Mouse (Mus musculus) spleen, postnatal 4 days (tissue): ENCODE data around the gene Lman2.
A peak's percentile ranks its signal among the peaks of the same experiment; 100 is the strongest.

ENCODE experiments used
- DNase-seq, 2 experiments: peaks; one replicate each; pipeline ENCODE4 v3.0.0; 2022; ENCODE audit warnings: low spot score in 2 of 2

Lman2 gene

DNA sequence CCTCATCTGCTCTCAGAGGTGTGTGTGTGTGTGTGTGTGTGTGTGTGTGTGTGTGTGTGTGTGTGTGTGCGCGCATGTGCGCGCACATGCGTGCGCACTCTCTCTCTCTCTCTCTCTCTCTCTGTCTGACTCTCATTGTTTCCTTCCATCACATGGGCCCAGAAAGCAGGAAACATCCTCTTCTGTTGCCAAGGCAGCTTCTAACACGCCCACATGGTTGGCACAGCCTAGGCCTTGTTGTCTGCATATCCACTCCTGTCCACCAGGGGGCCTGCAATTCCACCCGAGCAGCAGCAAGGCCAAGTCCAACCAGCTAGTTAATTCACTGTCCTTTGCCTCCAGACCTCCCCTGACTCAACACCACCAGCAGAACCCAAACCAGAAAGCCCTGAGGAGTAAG is 35.0 kb downstream of the Lman2 start:
- DNase-seq: peak; percentile 90 to 96

DNA sequence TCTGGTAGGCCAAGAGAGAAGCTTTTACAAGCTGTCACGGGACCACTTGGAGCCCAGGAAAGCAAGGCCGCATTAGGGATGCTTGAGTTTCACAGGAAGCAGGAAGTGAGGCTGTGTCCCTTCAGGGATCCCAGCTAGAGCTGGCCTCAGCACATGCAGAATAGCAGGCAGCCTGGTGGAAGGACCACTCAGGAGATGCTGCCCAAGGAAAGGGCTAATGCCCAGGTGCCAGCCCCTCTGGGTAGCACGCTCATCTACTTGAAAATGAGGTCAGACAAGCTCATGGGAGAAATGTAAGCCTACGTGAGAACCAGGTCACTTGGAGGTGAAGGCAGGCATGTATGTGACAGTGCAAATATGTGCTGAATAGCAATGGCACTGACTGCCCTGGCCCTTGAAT is 35.4 kb downstream of the Lman2 start:
- peak in 1 of 2 experiments; percentile 63 for DNase-seq

DNA sequence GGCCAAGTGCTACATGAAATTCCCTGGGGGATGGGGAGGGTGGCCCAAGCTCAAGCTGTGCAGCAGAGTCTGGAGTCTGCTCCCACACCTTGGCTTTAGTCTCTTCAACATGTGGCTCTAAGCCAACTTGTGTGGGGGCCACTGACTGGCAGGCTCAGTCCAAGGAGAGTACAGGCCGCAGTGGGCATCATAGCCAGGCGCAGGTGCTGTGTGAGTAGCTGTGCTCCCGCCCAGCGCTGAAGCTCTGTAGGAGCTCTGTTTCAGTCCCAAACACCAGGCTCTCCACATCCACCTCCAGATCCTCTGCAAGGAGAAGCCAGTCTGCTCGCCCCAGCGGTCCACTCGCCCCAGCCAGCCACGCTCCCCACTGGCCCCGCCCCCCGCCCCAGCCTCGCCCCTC is 37.0 kb downstream of the Lman2 start:
- peak in 1 of 2 experiments; percentile 63 for DNase-seq

- DNase-seq: peak in 1 of 2 experiments; percentile 38
Observed at GRCm38 (mm10) chr13:55322130-55322825, 40.3 kb downstream of the Lman2 start.

- DNase-seq: peak; percentile 87 to 94
Observed at GRCm38 (mm10) chr13:55321434-55322129, 41.0 kb downstream of the Lman2 start, which contains the start of gene Rab24. Gene Rab24, minus strand, starts transcription at chr13:55321946.

GRCm38 (mm10) chr13:55319931-55320533 is 42.6 kb downstream of the Lman2 start, which contains the start of gene Prelid1:
Gene Prelid1, plus strand, starts transcription at chr13:55320500.
- no peak for DNase-seq

- DNase-seq: no peak
Observed at GRCm38 (mm10) chr13:55318351-55318750, 44.2 kb downstream of the Lman2 start.

GRCm38 (mm10) chr13:55314891-55315412 is 47.6 kb downstream of the Lman2 start:
- no peak for DNase-seq

- no peak for DNase-seq
Observed at GRCm38 (mm10) chr13:55313051-55313450, 49.5 kb downstream of the Lman2 start.

DNA sequence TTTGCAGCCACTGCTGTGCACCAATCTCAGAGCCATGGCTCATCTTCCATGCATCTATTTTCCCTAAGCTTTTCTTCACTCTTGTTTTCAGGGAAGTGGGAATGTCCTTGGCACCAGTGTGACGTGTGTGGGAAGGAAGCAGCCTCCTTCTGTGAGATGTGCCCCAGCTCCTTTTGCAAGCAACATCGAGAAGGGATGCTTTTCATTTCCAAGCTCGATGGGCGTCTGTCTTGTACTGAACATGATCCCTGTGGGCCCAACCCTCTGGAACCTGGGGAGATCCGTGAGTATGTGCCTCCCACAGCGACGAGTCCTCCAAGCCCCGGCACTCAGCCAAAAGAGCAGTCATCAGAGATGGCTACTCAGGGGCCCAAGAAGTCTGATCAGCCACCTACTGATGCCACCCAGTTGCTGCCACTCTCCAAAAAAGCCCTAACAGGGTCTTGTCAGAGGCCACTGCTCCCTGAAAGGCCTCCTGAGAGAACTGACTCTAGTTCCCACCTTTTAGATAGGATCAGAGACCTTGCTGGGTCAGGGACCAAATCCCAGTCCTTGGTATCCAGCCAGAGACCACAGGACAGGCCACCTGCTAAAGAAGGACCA is 50.5 kb downstream of the Lman2 start:
- no peak for DNase-seq

DNA sequence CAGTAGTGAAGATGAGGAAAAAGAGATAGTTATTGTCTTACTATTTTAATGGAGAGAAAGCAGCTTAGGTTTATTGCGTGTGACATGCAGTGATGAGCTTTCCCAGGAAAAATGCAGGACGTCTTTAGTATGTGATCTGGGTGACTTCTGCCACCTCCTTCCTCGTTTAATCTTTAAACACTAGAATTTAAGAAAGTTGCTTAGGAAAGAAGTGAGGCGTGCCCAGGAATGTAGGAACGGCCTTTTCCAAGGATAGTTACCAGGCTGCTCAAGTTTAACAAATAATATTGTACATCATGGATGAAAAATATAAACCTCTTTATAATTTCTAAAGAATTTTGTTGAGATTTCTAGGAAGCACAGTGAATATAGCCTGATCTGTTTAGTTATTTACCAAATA is 61.7 kb downstream of the Lman2 start:
- DNase-seq: no peak

GRCm38 (mm10) chr13:55296760-55297159 is 65.8 kb downstream of the Lman2 start:
- DNase-seq: no peak
